Mouse (Mus musculus) midbrain, embryonic 14.5 days (tissue): Measurements from ENCODE around the gene Vil1. TPM values are rescaled to one million over a fixed set of nuclear protein-coding genes. Genes with fewer than 3 reads are reported as not detected.
"Not testable (repeated sequence)": the region's sequence is repeated elsewhere in the genome, so short reads cannot be mapped to it uniquely, and the experiment has no call there.

Experiments
- ATAC-seq: fragments of 200-750 bp; cut with Nextera tagmentation; 2 replicates; pipeline ENCODE4 v1.8.0; 2017; ENCODE audit warnings: moderate number of reproducible peaks, moderate library complexity; ENCODE audit not compliant: low FRiP score, low TSS enrichment
- DNase-seq: peaks from one replicate; pipeline ENCODE4 v3.0.0-alpha.2; 2015
- H3K27ac ChIP-seq: fragments of 300-500 bp; sonication (generic); replicated peaks from 2 replicates; pipeline ENCODE4 v1.5.1; 2014; ENCODE audit warnings: mild to moderate bottlenecking, low read depth, low read length, moderate library complexity
- H3K27me3 ChIP-seq: fragments of 300-500 bp; sonication (generic); 2 replicates; pipeline ENCODE4 v1.6.1; 2014; ENCODE audit warnings: low read length, control low read depth, mixed read lengths; ENCODE audit not compliant: control insufficient read depth, insufficient read depth
- H3K36me3 ChIP-seq: fragments of 300-500 bp; sonication (generic); 2 replicates; pipeline ENCODE4 v1.6.1; 2014; ENCODE audit warnings: low read length, control low read depth; ENCODE audit not compliant: control insufficient read depth, insufficient read depth
- H3K4me1 ChIP-seq: fragments of 300-500 bp; sonication (generic); 2 replicates; pipeline ENCODE4 v1.6.1; 2014; ENCODE audit warnings: mild to moderate bottlenecking, antibody characterized with exemption, low read length, control low read depth; ENCODE audit not compliant: control insufficient read depth, insufficient read depth
- H3K4me2 ChIP-seq: fragments of 300-500 bp; sonication (generic); 2 replicates; pipeline ENCODE4 v1.6.1; 2014; ENCODE audit warnings: mild to moderate bottlenecking, low read length, moderate library complexity
- H3K4me3 ChIP-seq: fragments of 300-500 bp; sonication (generic); replicated peaks from 2 replicates; pipeline ENCODE4 v1.5.1; 2014; ENCODE audit warnings: low read depth, low read length
- H3K9ac ChIP-seq: fragments of 300-500 bp; sonication (generic); replicated peaks from 2 replicates; pipeline ENCODE4 v1.6.1; 2014; ENCODE audit warnings: mild to moderate bottlenecking, low read length, moderate library complexity
- H3K9me3 ChIP-seq: fragments of 300-500 bp; sonication (generic); 2 replicates; pipeline ENCODE4 v1.6.1; 2016; ENCODE audit warnings: low read length, control low read depth, mixed read lengths; ENCODE audit not compliant: control insufficient read depth
- WGBS: fragments of 180-500 bp; shearing (Covaris S2); extraction: QIAGEN DNeasy Blood & Tissue Kit; methylation state at CpG from one replicate; pipeline ENCODE4 v1.1.7; 2014; 5-methylcytosine and 5-hydroxymethylcytosine counted together
- polyA plus RNA-seq: library from polyadenylated mRNA; unstranded; fragments of >200 nt; fragmentation: Nextera tagmentation; extraction: Ambion mirVana; gene quantifications from 2 replicates; pipeline ENCODE4 v1.2.1, GENCODE M21; 2014

Vil1 gene
- polyA plus RNA-seq, 1 experiment from 2014 or later = 0.30 TPM

- ATAC-seq (no peak), DNase-seq (no peak)
- Histone ChIP-seq H3K4me3 (no peak overlapping the region), H3K9me3 (no peaks in the 10 kb centered on the region), H3K27ac (no peak overlapping the region), H3K36me3 (peaks cover 12% of the 10 kb centered on the region), H3K4me1 (peaks cover 12% of the 10 kb centered on the region), H3K9ac (no peak overlapping the region), H3K4me2 (no peak overlapping the region), H3K27me3 (peaks cover 4% of the 10 kb centered on the region; the same call in 1 of the 2 replicates)
- 91% methylated on average over 13 of the region's 13 CpGs for WGBS
Measured at GRCm38 (mm10) chr1:74395290-74395689, 13.9 kb upstream of the Vil1 start.

GRCm38 (mm10) chr1:74396456-74397222, 12.5 kb upstream of the Vil1 start:
- ATAC-seq, DNase-seq, H3K27me3 ChIP-seq, H3K27ac ChIP-seq, H3K9me3 ChIP-seq: not testable (repeated sequence)
- Histone ChIP-seq H3K36me3 (peaks cover 12% of the 10 kb centered on the region), H3K4me3 (peak overlapping the region; percentile 36), H3K4me1 (peaks cover 12% of the 10 kb centered on the region), H3K4me2 (peak overlapping the region; percentile 61), H3K9ac (peak overlapping the region; percentile 48; the same call in 1 of the 2 replicates)
- 8% methylated on average over 11 of the region's 12 CpGs for WGBS

GRCm38 (mm10) chr1:74397268-74397918, 11.8 kb upstream of the Vil1 start:
- no peaks in the 10 kb centered on the region for H3K27me3 ChIP-seq
- H3K9ac ChIP-seq = peak overlapping the region; percentile 48; the same call in 1 of the 2 replicates
- 0 out of 2 replicates have a peak overlapping the region, but pooled peaks have one; percentile 37 for H3K27ac ChIP-seq
- peak overlapping the region; percentile 61 for H3K4me2 ChIP-seq
- H3K4me1 ChIP-seq = peaks cover 7% of the 10 kb centered on the region
- DNase-seq (peak; percentile 91), ATAC-seq (peak; percentile 81)
- H3K4me3 ChIP-seq = peak overlapping the region; percentile 36
- H3K36me3 ChIP-seq = peaks cover 12% of the 10 kb centered on the region
- WGBS = under 1% methylated on average over 41 of the region's 41 CpGs
- H3K9me3 ChIP-seq = no peaks in the 10 kb centered on the region

- ATAC-seq (peak; percentile 38; the same call in 1 of the 2 replicates), DNase-seq (peak; percentile 68)
- 6% methylated on average over 11 of the region's 11 CpGs for WGBS
- Histone ChIP-seq H3K27ac (no peak overlapping the region), H3K36me3 (peaks cover 12% of the 10 kb centered on the region), H3K9ac (peak overlapping the region; percentile 48; the same call in 1 of the 2 replicates), H3K4me3 (peak overlapping the region; percentile 36), H3K9me3 (no peaks in the 10 kb centered on the region), H3K27me3 (no peaks in the 10 kb centered on the region), H3K4me2 (peak overlapping the region; percentile 61), H3K4me1 (0 out of 2 replicates have a peak, but pooled peaks cover 1% of the 10 kb centered on the region)
Measured at GRCm38 (mm10) chr1:74397919-74398451, 11.2 kb upstream of the Vil1 start.

GRCm38 (mm10) chr1:74400531-74400930, 8.6 kb upstream of the Vil1 start:
- Histone ChIP-seq H3K36me3 (no peaks in the 10 kb centered on the region), H3K4me2 (no peak overlapping the region), H3K9me3 (no peaks in the 10 kb centered on the region), H3K4me3 (no peak overlapping the region), H3K9ac (no peak overlapping the region), H3K27me3 (no peaks in the 10 kb centered on the region), H3K4me1 (no peaks in the 10 kb centered on the region), H3K27ac (no peak overlapping the region)
- ATAC-seq (no peak), DNase-seq (no peak)
- WGBS = 84% methylated on average over 3 of the region's 3 CpGs

- Histone ChIP-seq H3K9ac (no peak overlapping the region), H3K4me3 (no peak overlapping the region), H3K27ac (no peak overlapping the region), H3K27me3 (no peaks in the 10 kb centered on the region), H3K4me2 (no peak overlapping the region), H3K9me3 (no peaks in the 10 kb centered on the region), H3K36me3 (no peaks in the 10 kb centered on the region), H3K4me1 (no peaks in the 10 kb centered on the region)
- 60% methylated on average over 16 of the region's 16 CpGs for WGBS
- DNase-seq = no peak
- ATAC-seq = no peak
Measured at GRCm38 (mm10) chr1:74401015-74401702, 8.0 kb upstream of the Vil1 start.

GRCm38 (mm10) chr1:74404206-74404605, 5.0 kb upstream of the Vil1 start:
- Histone ChIP-seq H3K27ac (no peak overlapping the region), H3K4me3 (no peak overlapping the region), H3K4me2 (no peak overlapping the region), H3K9ac (no peak overlapping the region), H3K36me3 (no peaks in the 10 kb centered on the region), H3K9me3 (no peaks in the 10 kb centered on the region), H3K4me1 (no peaks in the 10 kb centered on the region), H3K27me3 (no peaks in the 10 kb centered on the region)
- no peak for DNase-seq
- no peak for ATAC-seq
- 90% methylated on average over 4 of the region's 4 CpGs for WGBS

GRCm38 (mm10) chr1:74411753-74412325, 2.7 kb downstream of the Vil1 start:
- Histone ChIP-seq H3K9me3 (no peaks in the 10 kb centered on the region), H3K4me1 (no peaks in the 10 kb centered on the region), H3K9ac (no peak overlapping the region), H3K36me3 (no peaks in the 10 kb centered on the region), H3K4me2 (no peak overlapping the region), H3K4me3 (no peak overlapping the region), H3K27ac (no peak overlapping the region), H3K27me3 (no peaks in the 10 kb centered on the region)
- DNase-seq = no peak
- WGBS = 53% methylated on average over 2 of the region's 2 CpGs
- ATAC-seq = no peak
